Mouse (Mus musculus) testis, postnatal 14 days (tissue): ENCODE results near the gene Fth1.
"Not testable (repeated sequence)": the region's sequence is repeated elsewhere in the genome, so short reads cannot be mapped to it uniquely, and the experiment has no call there.

ENCODE experiments used
- DNase-seq: peaks from one replicate; pipeline ENCODE4 v3.0.0; 2021; ENCODE audit warnings: low spot score

Fth1 gene

GRCm38 (mm10) chr19:9964205-9964916, 16.0 kb upstream of the Fth1 start:
- DNase-seq = no peak

- DNase-seq = no peak
Measured at GRCm38 (mm10) chr19:9966096-9966867, 14.1 kb upstream of the Fth1 start.

- DNase-seq = no peak
Measured at GRCm38 (mm10) chr19:9968081-9968787, 12.2 kb upstream of the Fth1 start.

- not testable (repeated sequence) for DNase-seq
Measured at GRCm38 (mm10) chr19:9974853-9975252, 5.5 kb upstream of the Fth1 start.

- no peak for DNase-seq
Measured at GRCm38 (mm10) chr19:9977085-9977484, 3.3 kb upstream of the Fth1 start.

GRCm38 (mm10) chr19:9978431-9978951, 1.9 kb upstream of the Fth1 start:
- DNase-seq = peak; percentile 66

GRCm38 (mm10) chr19:9979156-9979555, 1.2 kb upstream of the Fth1 start:
- no peak for DNase-seq

GRCm38 (mm10) chr19:9981621-9982020, 1.2 kb downstream of the Fth1 start:
- no peak for DNase-seq

- peak; percentile 96 for DNase-seq
Measured at GRCm38 (mm10) chr19:9982151-9982851, 1.9 kb downstream of the Fth1 start.

- peak; percentile 46 for DNase-seq
Measured at GRCm38 (mm10) chr19:9982852-9983542, 2.6 kb downstream of the Fth1 start.

- no peak for DNase-seq
Measured at GRCm38 (mm10) chr19:9984111-9985055, 4.0 kb downstream of the Fth1 start.

- no peak for DNase-seq
Measured at GRCm38 (mm10) chr19:9985190-9985899, 4.9 kb downstream of the Fth1 start.

- DNase-seq = no peak
Measured at GRCm38 (mm10) chr19:9985900-9986421, 5.6 kb downstream of the Fth1 start.

- DNase-seq = no peak
Measured at GRCm38 (mm10) chr19:9987192-9987591, 6.8 kb downstream of the Fth1 start.

GRCm38 (mm10) chr19:9987593-9987992, 7.2 kb downstream of the Fth1 start:
- DNase-seq = no peak

GRCm38 (mm10) chr19:9989171-9989883, 8.9 kb downstream of the Fth1 start:
- DNase-seq = no peak

- DNase-seq = no peak
Measured at GRCm38 (mm10) chr19:9989884-9990256, 9.5 kb downstream of the Fth1 start.

- DNase-seq = peak; percentile 56
Measured at GRCm38 (mm10) chr19:9991304-9991703, 10.9 kb downstream of the Fth1 start.
